Mouse (Mus musculus) fat pad, adult 2 months (tissue): Measurements from ENCODE around the gene Hist2h3b.
"Not testable (repeated sequence)": the region's sequence is repeated elsewhere in the genome, so short reads cannot be mapped to it uniquely, and the experiment has no call there.

Source experiments
- DNase-seq: peaks from one replicate; pipeline ENCODE4 v3.0.0-alpha.2; 2011; ENCODE audit warnings: low read depth, low spot score; ENCODE audit errors: extremely low read depth

The Hist2h3b gene

DNA sequence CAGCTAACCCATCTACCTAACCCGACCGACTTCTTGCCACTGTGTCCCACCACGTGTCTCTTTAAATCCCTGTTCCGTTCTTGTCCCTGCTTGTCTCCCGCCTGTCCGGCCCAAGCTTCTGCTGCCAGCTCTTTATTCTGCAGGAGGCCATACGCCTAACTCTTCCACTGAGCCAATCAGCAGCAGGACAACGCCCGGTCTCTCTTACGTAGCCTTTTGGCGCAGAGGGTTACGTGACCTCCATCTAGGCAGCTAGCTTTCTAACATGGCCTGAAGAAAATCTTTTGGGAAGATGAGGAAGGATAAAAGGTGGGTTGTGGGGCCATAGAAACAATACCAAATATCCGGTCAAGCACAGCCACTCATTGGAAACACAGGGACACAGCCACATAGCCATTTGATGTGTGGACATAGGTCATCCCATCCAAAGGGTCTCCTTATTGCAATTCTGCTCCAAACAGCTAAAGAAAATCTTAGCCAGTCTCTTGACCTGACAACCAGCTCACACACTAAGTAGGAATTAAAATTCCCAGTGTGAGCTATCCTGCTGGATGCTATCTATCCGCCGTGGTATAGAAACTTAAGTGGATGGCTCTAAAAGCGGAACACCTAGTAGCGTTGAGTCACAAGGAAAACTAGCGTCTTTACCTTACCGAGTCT lies 6.1 kb upstream of the Hist2h3b start:
- no peak for DNase-seq

DNA sequence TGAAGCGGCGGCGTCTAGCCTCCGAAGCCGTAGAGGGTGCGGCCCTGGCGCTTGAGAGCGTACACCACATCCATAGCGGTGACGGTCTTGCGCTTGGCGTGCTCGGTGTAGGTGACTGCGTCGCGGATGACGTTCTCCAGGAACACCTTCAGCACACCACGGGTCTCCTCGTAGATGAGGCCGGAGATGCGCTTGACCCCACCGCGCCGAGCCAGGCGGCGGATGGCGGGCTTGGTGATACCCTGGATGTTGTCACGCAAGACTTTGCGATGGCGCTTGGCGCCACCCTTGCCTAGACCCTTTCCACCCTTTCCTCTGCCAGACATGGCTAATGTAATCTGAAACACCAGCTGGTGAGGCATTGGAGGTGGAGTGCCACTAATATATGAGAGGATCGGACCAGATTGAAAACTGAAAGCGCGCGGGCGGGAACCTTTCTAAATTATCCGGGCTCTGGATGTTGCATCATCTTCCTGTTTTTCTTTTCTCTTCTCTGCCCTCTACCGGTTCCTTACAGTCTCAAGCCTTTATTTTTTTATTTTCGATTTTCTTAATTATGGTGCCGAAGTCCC lies 5.4 kb upstream of the Hist2h3b start, which contains the start of gene Hist2h4:
Hist2h4 (minus strand) TSS at position 333 of the 572 bp plus-strand sequence.
- no peak for DNase-seq

DNA sequence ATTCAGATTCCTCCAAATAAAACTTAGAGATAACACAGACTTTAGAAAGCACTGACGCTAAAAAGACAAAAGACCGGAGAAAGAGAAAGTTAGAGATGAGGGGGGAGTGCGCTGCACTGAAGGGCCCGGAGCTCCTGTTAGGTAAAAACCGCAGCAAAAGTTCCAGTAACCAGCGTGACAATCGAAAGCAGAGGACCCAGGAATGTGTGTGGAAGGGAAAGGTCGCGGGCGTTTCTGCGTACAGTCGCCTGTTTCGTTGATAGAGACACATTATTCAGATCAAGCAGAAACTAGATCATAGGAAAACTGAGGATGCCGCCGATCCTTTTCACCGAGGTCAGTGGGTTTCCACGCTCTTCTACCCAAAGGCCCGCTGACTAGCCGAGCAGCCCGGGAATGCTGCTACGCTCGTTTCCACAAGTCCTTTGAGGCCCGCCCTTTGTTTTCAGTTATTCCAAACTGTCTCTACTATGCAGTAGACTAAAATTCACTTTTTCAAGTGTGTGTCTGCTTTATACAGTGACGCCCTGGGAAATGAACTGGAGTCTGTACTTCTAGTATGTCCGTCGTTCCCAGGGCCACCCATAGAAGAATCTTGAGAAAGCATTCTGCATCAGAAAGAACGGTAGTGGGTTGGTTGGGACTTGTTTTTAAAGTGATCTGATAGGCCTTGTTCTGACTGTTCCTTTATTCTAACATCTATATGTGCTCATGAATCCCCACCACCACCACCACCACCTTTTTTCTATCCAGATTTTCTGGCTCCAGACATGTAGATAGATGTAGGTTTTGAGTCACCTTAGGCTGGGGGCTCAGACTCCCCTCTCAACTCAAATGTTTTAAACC lies 4.7 kb upstream of the Hist2h3b start:
- no peak for DNase-seq

DNA sequence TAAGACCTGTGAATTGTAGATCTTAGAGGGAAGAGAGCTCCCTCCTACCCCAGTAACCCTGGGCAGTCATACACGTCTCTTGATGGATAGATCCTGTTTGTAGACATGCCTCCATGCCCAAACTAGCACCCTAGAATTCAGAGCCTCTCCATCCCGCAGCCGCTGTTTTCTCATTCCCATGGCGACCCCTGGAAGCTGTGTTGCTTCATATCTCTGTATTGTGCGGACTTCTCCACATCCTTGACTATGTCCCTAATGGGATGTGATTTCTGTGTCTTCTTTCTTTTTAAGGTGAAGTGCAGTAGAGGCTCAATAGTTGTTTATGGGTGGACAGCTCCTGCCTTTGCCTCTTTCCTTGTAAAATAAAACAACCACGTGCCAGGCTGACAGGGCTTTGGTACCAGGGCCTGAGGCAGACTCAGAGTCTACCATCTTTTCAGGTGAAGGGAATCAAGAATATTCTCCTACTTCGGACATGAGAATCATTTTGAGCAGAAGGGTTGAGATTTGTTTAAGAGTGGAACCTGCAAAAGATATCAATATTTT lies 4.0 kb upstream of the Hist2h3b start:
- no peak for DNase-seq

DNA sequence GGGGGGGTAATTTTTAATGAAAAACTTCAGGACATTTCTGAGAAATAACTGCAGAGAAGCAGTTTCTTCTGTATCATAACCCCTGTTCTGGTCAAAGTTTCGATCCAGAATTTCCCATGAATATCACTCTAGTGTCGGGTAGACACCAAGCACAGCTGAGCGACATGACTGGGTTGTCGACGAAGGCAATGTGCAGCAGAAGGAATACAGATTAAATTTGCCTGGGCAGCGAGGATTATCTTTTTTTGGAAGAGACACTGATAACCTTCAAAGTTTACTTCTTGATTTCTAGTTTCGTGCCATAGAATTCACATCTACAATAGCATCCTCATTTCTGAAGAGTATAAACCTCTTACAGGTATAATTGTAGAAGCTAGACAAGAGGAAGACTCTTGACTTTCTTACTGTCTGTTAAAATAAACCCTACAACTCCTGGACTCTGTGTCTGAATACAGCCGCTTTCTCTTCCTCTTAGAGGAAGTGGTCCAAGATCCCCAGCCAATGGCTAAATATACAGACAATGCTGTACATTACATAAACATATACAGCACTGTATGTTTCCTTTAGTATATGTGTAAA lies 2.2 kb upstream of the Hist2h3b start:
- no peak for DNase-seq

DNA sequence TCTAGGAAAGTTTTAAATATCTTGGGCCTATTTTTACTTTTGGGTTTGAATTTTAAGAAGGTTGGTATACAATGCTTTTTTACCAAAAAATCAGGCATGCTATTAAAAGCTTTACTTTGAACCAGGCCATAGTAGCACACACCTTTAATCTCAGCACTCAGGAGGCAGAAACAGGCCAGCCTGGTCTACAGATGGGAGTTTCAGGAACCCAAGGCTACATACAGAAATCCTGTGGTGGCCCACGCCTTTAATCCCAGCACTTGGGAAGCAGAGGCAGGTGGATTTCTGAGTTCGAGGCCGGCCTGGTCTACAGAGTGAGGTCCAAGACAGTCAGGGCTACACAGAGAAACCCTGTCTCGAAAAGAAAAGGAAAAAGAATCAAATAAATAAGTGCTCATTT lies 913 bp upstream of the Hist2h3b start:
- DNase-seq, result no peak

DNA sequence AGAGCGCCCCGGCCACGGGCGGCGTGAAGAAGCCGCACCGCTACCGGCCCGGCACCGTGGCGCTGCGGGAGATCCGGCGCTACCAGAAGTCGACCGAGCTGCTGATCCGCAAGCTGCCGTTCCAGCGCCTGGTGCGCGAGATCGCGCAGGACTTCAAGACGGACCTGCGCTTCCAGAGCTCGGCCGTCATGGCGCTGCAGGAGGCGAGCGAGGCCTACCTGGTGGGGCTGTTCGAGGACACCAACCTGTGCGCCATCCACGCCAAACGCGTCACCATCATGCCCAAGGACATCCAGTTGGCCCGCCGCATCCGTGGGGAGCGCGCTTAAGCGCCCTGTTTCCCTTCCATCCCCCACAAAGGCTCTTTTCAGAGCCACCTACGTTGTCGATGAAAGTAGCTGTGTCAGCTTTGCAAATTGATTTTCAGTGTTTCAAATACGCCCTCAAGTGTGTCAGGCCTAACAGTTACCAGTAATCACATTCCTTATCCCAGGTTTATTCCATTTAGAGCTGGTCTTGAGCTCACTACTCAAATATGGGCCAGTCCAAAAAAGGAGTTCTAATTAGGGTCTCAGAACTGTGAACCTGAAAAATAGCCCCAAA lies 423 bp downstream of the Hist2h3b start:
- DNase-seq, result not testable (repeated sequence)

DNA sequence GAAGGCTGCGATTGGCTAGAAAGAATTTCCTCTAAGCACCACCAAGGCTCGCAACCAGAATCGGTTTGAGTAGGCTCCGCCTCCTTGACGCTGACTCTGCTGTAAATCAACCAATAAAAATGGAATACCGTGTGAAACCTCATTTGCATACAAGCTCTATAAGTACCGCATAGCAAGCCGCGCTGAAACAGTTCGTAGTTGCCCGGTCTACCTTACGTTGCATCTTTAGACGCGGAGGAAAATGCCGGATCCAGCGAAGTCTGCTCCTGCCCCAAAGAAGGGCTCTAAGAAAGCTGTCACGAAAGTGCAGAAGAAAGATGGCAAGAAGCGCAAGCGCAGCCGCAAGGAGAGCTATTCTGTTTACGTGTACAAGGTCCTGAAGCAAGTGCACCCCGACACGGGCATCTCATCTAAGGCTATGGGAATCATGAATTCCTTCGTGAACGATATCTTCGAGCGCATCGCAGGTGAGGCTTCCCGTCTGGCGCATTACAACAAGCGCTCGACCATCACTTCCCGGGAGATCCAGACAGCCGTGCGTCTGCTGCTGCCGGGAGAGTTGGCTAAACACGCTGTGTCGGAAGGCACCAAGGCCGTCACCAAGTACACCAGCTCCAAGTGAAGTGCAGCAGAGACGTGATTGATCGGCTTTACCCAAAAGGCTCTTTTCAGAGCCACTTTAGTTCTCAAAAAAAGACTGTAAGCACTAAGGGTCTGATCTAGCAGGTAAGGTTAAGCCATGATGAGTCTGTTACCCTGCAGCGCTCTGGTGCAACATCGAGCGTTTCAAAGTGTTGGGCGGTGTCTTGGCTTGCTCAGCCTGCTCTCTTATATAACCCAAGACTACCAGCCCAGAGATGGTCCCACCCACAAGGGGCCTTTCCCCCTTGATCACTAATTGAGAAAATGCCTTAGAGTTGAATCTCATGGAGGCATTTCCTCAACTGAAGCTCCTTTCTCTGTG lies 1.3 kb downstream of the Hist2h3b start, which contains the start of gene Hist2h2bb:
Hist2h2bb (plus strand) TSS at position 242 of the 964 bp plus-strand sequence.
- no peak for DNase-seq

DNA sequence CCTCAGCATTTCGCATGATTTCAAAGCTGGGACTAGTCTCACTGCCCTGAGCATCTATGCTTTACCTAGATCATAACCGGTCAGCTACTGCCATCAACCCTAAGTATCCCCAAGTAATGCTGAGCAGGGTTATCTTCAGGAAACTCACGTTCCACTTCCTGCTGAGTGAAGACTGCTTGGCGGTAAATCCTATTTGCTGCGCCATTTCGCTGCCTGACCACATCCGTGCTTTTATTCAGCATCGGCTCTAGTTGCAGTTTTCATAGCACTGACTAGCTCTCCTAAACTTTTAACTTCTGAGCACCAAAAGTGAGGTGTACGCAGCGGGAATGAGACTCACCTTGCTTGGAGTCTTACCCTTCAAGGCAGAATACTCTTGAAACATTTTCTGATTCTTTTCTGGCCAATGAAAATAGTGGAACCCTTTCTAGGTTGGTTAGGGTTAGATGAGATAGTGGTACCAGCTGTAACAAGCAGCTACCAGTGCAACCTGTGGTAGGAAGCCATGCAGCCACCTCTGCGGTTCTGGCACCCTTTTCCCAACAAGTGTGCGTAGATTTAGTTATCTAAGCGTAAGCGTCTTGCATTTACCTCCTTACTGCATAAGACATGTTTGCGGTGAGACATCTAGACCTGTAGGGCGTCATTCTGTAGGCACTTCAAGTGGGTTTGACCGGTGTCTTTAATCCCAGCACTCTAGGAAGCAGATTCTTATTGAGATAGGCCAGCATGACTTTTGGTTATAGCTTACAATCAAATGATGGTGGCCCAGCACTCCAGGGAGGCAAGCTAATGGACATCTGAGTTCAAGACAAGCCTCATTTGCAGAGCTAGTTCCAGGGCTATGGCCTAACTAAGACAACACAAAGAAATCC lies 5.4 kb downstream of the Hist2h3b start:
- no peak for DNase-seq

DNA sequence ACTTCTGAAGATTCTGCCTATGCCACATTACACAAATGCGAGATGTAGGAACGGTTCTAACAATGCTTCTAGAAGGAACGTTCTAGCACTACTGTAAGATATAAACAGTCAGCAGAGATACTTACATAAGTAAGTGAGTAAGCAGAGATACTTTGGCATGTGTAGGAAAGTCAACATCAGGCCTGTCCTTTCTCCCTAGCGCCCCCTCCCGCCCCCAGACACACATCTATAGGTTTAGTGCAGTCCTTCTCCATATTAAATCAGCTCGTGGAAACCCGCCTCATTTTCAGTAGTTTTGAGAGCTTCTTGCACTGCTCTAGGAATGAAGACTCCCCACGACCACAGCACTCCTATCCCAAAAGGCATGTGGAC lies 9.0 kb downstream of the Hist2h3b start:
- no peak for DNase-seq

DNA sequence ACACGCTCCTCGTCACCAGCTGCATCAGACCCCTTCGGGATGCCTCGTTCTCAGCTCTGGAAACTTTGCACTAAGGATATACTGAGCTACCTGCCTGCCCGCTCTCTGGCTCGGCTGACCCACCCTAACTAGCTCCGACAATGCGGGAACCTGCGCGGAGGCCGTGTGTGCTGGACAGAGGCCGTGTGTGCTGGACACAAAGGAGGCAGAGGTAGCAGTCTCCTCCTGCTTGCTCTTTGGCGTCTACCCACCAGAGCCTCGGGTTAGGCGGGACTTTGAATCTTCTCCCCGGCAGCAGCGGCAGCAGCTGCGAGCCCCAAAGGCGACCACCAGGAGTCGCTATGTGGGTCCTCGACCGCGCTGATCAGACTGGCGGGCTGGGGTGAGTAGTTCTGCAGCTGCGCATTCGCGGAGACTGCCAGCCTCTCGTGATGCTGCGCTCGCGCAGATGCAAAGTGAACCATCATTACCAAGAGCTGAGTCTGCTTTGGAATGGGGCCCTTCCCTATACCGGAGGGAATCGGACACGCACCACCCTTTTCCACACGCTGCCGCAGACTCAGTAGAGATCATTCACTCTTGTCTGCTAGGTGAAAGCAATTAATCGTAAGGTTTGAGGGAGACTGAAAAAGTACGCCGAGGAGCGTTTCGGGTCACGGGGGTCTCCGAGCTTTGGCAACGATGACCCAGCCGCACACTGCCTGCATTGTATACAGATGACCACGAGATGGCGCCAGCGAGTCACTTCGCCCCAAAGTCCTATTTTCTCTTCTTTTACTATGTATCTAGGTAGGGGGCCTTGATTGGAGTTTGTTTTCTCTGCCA lies 9.6 kb downstream of the Hist2h3b start:
- no peak for DNase-seq

DNA sequence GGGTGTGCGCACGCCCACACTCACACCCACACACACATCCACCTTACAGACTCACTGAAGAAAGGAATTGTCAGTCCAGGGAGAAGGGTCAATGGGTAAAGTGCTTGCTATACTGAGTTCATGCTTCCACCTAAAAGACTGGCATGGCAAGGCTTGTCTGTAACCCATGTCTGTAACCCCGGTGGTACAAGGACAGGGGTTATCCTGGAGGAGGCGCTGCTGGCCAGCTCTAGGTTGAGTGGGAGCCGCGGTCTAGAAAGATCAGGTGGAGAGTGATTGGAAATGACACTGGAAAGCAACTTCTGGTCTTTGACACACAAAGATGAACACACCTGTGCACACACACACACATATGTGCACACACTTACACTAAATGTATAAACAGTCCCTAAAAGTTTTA lies 12.2 kb downstream of the Hist2h3b start:
- DNase-seq, result no peak

DNA sequence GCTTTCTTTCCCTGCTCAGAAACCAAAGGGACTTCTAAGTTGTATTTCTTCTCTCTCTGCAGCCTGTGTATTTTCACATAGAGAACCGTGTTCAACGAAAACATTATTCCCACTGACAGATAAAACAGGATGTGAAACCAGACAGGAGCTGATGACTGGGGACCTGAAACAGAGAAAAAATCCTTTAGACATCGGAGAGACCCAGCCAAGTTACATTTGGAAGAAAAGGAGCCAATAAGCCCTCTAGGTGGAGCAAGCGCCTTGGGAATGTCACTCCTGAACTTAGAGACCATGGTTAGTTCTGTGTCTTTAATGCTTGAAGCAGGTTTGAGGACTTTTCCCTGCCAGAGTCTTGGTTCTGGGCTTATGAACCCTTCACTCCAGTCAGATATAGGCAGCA lies 16.0 kb downstream of the Hist2h3b start:
- DNase-seq, result no peak

DNA sequence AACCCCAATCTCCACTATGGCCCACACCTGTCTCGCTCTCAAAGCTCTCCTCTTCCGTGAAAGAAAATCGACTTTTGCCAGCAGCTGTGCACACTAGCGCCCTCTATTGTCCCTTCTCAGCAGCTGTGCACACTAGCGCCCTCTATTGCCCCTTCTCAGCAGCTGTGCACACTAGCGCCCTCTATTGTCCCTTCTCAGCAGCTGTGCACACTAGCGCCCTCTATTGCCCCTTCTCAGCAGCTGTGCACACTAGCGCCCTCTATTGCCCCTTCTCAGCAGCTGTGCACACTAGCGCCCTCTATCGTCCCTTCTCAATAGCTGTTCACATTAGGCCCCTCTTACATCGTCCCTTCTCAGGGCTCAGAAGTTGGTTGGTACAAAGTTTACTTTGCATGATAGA lies 18.9 kb downstream of the Hist2h3b start:
- DNase-seq, result not testable (repeated sequence)

DNA sequence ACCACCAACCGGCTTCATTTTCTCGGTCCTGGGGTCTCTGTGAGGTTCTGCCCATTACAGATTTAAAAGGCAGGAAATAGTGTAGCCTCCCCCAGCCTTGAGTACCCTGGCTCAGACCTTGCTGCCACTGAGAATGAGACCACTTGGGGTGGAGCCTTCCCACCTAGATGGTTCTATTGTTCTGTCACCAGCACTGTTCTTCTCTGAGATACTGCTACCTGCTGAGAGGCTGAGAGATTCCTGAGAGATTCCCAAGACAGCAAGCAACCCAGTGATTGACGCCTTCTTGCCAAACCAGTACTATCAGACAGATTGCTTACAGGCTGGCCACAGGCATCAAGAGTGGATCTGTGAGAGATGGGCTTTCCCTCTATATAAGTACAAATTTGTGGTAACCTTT lies 20.7 kb downstream of the Hist2h3b start:
- DNase-seq, result no peak

DNA sequence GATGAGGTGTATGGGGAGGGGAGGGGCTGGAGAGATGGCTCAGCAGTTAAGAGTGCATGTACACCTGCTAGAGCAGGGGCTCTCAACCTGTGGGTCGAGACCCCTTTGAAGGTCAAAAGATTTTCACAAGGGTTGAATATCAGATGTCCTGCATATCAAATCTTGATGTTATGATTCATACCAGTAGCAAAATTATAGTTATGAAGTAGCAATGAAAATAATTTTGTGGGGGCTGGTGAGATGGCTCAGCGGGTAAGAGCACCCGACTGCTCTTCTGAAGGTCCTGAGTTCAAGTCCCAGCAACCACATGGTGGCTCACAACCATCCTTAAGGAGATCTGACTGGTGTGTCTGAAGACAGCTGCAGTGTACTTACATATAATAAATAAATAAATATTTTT lies 22.3 kb downstream of the Hist2h3b start:
- DNase-seq, result not testable (repeated sequence)

DNA sequence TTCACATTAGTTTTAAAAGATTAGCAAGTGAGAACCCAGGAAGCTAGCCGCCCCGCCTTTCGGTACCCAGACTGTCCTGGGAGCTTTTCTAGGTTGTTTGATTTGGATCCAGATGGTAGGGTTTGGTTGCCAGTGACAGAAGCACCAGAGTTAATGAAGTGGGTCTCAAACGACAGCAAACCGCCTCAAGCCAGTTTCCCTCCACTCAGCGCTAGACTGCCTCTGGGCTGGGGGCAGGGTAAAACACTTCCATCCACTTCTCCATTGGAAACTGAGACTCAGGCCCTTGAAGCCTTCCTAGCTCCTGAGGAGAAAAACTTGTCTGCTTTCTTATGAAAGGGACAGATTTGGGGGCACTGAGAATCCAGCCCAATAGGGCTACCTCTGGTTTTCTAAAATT lies 24.2 kb downstream of the Hist2h3b start:
- no peak for DNase-seq

DNA sequence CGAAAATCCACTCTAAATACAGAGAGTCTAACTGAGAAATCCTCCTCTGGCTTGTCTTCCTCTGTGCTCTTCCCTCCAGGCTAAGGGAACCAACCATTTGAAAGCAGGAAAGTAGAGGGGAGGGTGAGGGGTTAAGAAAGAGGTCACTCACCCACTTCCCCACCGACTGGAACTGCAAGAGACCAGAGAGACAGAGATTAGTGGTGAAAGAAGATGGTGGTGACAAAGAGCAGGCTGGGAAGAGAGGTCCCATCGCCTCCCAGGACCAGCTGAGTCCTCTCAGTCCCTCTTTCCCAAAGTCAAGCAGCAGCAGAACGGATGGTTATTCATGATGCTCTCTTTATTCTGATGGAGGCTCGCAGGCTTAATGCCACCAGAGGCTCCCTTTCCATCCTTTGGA lies 24.9 kb downstream of the Hist2h3b start:
- DNase-seq, result no peak
